Mouse (Mus musculus) ES-E14 (cell line): ENCODE measurements around the gene Aamp. TPM values are rescaled to one million over a fixed set of nuclear protein-coding genes. Genes with fewer than 3 reads are reported as not detected.

Experiments
- DNase-seq: peaks from one replicate; pipeline ENCODE4 v3.0.0-alpha.2; 2013; ENCODE audit warnings: low read depth, low spot score
- H3K27ac ChIP-seq: 2 replicates; pipeline ENCODE4 v1.5.1; 2012; ENCODE audit warnings: low read depth, mild to moderate bottlenecking, low read length, moderate library complexity, mixed read lengths; ENCODE audit not compliant: poor library complexity, insufficient read depth, severe bottlenecking
- H3K36me3 ChIP-seq: 2 replicates; pipeline ENCODE4 v1.6.1; 2012; ENCODE audit warnings: mild to moderate bottlenecking, low read length, moderate library complexity, mixed read lengths; ENCODE audit not compliant: control insufficient read depth, poor library complexity, insufficient read depth, severe bottlenecking
- H3K4me1 ChIP-seq, 2 experiments: fragments of 150-350 bp in 1 of 2; sonication (generic) in 1 of 2; 2 replicates each; pipeline ENCODE4 v1.6.1; 2012; ENCODE audit warnings: low read length in 2 of 2, mild to moderate bottlenecking in 1 of 2, mixed read lengths in 1 of 2; ENCODE audit not compliant: control insufficient read depth in 2 of 2, insufficient read depth in 2 of 2, poor library complexity in 1 of 2
- H3K4me3 ChIP-seq, 2 experiments: fragments of 150-350 bp in 1 of 2; sonication (generic) in 1 of 2; 2 replicates each; pipeline ENCODE4 v1.5.1; 2012; ENCODE audit warnings: low read length in 2 of 2, low read depth in 1 of 2, mild to moderate bottlenecking in 1 of 2, mixed read lengths in 1 of 2; ENCODE audit not compliant: insufficient read depth in 1 of 2, poor library complexity in 1 of 2, severe bottlenecking in 1 of 2
- H3K9ac ChIP-seq: 2 replicates; pipeline ENCODE4 v1.6.1; 2012; ENCODE audit warnings: low read depth, mild to moderate bottlenecking, low read length, mixed read lengths; ENCODE audit not compliant: poor library complexity, insufficient read depth, severe bottlenecking
- H3K9me3 ChIP-seq: fragments of 150-350 bp; sonication (generic); 2 replicates; pipeline ENCODE4 v1.6.1; 2012; ENCODE audit warnings: low read depth, mild to moderate bottlenecking, low read length; ENCODE audit not compliant: control insufficient read depth, insufficient read depth
- CHD2 ChIP-seq: IDR thresholded peaks from 2 replicates; pipeline ENCODE4 v1.6.1; 2014; ENCODE audit warnings: mild to moderate bottlenecking, low read depth, low read length, inconsistent platforms
- HCFC1 ChIP-seq: IDR thresholded peaks from 2 replicates; pipeline ENCODE4 v1.6.1; 2012; ENCODE audit warnings: low read length, inconsistent platforms, borderline replicate concordance; ENCODE audit not compliant: insufficient read depth
- MAFK ChIP-seq: IDR thresholded peaks from 2 replicates; pipeline ENCODE4 v1.6.1; 2014; ENCODE audit warnings: mild to moderate bottlenecking, low read depth, low read length, inconsistent platforms; ENCODE audit not compliant: insufficient read depth
- ZC3H11A ChIP-seq: IDR thresholded peaks from 2 replicates; pipeline ENCODE4 v1.6.1; 2012; ENCODE audit warnings: low read depth, mild to moderate bottlenecking, inconsistent platforms, low read length, borderline replicate concordance
- ZNF384 ChIP-seq: IDR thresholded peaks from 2 replicates; pipeline ENCODE4 v1.6.1; 2012; ENCODE audit warnings: low read depth, low read length, inconsistent platforms
- in situ Hi-C, 2 experiments: fragments of 600-800 bp; cut with MboI; formaldehyde crosslinking; loops; one replicate each; pipeline ENCODE4 v1.15.1; 2025; ENCODE audit warnings: low sequenced_read_pairs in 2 of 2, inconsistent platforms in 1 of 2; ENCODE audit not compliant: unreplicated experiment in 2 of 2
- total RNA-seq: library from RNA; depleted of rRNA; stranded (reverse); fragments of 300-350 nt; gene quantifications from 2 replicates; pipeline ENCODE4 v1.2.3, GENCODE M21; 2012; rRNA removed

Gene Aamp
- 127 and 138 TPM in 2 replicates for total RNA-seq

GRCm38 (mm10) chr1:74284543-74285160, at the start of gene Aamp, which contains the start of gene Pnkd:
Gene Aamp (minus strand): TSS chr1:74284738.
Gene Pnkd (plus strand): TSS chr1:74284930.
- H3K27ac ChIP-seq: peak within 1 kb of the TSS; percentile 70
- peak within 1 kb of the TSS; percentile 95 to 97 for H3K4me3 ChIP-seq
- DNase-seq: peak; percentile 100
- peaks cover 48% of the 10 kb centered on the region for H3K36me3 ChIP-seq
- 0 out of 4 replicates have a peak, but pooled peaks cover 0 to 2% of the 10 kb centered on the region in 2 experiments for H3K4me1 ChIP-seq
- H3K9me3 ChIP-seq: no peaks in the 10 kb centered on the region
- in situ Hi-C loops: no loop called here
- H3K9ac ChIP-seq: peak within 1 kb of the TSS; percentile 89
- TF ChIP-seq ZC3H11A: no peak
- TF ChIP-seq CHD2: peak; percentile 60; the same call in 1 of the 2 replicates
- peak; percentile 99 for TF ChIP-seq HCFC1
- no peak for TF ChIP-seq MAFK
- no peak for TF ChIP-seq ZNF384

DNA sequence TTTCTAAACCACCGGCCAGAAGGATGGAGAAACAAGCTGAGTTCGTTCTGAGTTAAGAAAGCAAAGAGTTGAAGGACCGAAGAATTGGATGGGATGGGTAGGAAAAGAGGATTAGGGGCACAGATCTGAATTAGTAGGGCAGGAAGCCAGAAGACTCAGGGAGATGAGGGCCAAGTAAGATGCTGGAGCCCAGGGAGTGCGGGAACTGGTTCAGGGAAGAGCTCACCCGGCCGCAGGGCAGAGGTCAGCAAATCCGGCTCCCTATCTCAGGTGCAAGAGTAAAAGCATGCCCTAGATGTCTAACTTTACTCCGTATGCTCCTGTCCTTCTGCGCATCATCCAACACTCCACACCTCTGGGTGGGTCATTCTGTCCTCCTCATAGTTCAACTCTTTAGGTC, 48.4 kb upstream of the Aamp start:
- in situ Hi-C loops: no loop called here

DNA sequence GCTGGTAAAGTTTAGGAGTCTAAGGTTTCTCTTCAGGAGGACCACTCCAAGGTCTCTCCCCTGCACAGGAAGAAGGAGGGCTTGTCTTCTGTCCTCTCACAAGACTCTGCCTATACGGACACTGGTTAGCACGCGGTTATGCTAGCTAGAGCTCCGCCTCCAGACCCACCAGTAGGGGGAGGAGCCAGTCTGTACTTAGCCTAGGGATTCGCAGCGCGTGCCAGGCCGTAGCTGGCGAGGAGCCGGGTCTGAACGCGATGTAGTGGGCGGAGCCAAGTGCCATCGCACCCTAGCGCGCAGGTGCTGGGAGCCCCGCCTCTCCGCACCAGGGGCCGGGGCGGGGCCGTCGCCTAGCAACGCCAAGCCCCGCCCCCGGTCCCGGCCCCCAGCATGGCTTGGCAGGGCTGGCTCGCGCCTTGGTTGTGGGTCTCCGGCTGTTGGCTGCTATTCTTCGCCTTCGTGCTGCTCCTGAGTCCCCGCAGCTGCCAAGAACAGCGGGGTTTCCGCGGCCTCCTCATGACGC, 47.8 kb upstream of the Aamp start:
- H3K36me3 ChIP-seq: no peaks in the 10 kb centered on the region
- peak; percentile 97 for DNase-seq
- no peaks in the 10 kb centered on the region for H3K9me3 ChIP-seq
- TF ChIP-seq CHD2 (no peak), ZC3H11A (no peak), MAFK (no peak), ZNF384 (no peak), HCFC1 (no peak; the same call in 1 of the 2 replicates)
- H3K4me1 ChIP-seq: peaks cover 0 to 5% of the 10 kb centered on the region in 2 experiments; a peak in 2 of 4 replicates
- H3K9ac ChIP-seq: peak overlapping the region; percentile 56
- peak overlapping the region; percentile 60 to 76 for H3K4me3 ChIP-seq
- in situ Hi-C loops: no loop called here
- H3K27ac ChIP-seq: no peak overlapping the region

More for the DNA sequence above, 48.4 kb upstream of the Aamp start:
- Histone ChIP-seq H3K4me1 (peaks cover under 1 to 8% of the 10 kb centered on the region in 2 experiments; a peak in 2 of 4 replicates), H3K27ac (no peak overlapping the region), H3K36me3 (no peaks in the 10 kb centered on the region), H3K9ac (peak overlapping the region; percentile 56), H3K9me3 (no peaks in the 10 kb centered on the region), H3K4me3 (peak overlapping the region; percentile 60 to 76)
- DNase-seq: no peak
- TF ChIP-seq ZNF384 (no peak), ZC3H11A (no peak), HCFC1 (no peak), CHD2 (no peak), MAFK (no peak)

GRCm38 (mm10) chr1:74331046-74331681, 46.6 kb upstream of the Aamp start:
- Histone ChIP-seq H3K9me3 (no peaks in the 10 kb centered on the region), H3K36me3 (no peaks in the 10 kb centered on the region), H3K9ac (no peak overlapping the region), H3K4me1 (peaks cover 0 to 4% of the 10 kb centered on the region in 2 experiments; a peak in 2 of 4 replicates), H3K27ac (no peak overlapping the region), H3K4me3 (no peak overlapping the region)
- in situ Hi-C loops: no loop called here
- TF ChIP-seq ZC3H11A (no peak), HCFC1 (no peak), CHD2 (no peak), MAFK (no peak), ZNF384 (no peak)
- DNase-seq: no peak
